In the genomic region with DNA sequence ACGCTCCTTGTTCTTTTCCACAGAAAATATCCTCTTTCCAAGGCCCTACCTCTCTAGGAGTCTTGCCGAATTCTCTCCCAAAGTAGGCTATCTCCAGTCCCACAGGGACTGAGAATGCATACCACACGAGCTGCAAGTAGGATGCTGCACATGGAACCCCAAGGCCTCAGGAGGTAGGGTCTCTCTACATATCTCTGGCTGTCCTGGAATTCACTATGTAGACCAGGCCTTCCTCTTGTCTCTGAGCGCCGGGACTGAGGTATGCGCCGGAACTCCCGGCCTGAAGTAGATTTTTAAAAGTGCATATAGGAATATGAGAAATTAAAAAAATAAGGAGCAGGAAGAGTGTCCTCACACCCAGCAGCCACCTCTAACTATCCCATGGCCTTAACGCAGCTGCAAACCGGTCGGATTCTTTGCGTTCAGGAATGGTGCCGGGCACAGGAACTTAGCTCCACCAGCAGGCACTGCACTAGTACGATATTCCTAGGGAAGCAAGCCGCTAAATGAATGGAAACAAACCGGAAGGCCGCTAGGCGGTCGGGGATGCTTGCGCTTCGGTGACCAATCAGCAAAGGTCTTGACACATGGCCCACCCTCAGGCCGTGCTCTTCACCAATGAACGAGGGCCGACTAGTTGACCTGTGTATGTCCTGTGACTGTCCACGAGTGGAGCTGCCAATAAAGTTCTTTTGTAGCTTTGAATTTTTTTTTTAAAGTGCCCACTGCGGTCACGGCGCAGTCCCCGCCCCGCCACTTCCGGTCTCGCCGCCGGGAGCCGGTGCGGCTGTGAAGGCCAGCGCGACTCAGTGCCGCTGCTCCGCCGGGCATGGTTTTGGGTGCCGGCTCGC, we compare ENCODE assay signal across 7 mouse cellular contexts. TPM values are rescaled to one million over a fixed set of nuclear protein-coding genes. Genes with fewer than 3 reads are reported as not detected.
A peak's percentile ranks its signal among the peaks of the same experiment; 100 is the strongest.
DNase-seq lines count a peak whose midpoint lies in the region; ATAC-seq lines count a peak whose summit lies in the region.

TSS of gene Ube2f (plus strand) at position 741 of the 851 bp plus-strand sequence.

- H3K27ac ChIP-seq in intestine, embryonic 16.5 days (ENCODE audit: low read length) = peak within 1 kb of the TSS; percentile 84
- peak within 1 kb of the TSS; percentile 76 for H3K27ac ChIP-seq in midbrain, embryonic 11.5 days (ENCODE audit: low read depth, low read length)

- H3K36me3 ChIP-seq in intestine, embryonic 16.5 days (ENCODE audit: control insufficient read depth, insufficient read depth, low read length) = no peaks in the 10 kb centered on the region
- H3K36me3 ChIP-seq in midbrain, embryonic 11.5 days (ENCODE audit: control insufficient read depth, insufficient read depth, low read length) = no peaks in the 10 kb centered on the region

- peak; percentile 96 for DNase-seq in adrenal gland, adult 8-10 months
- DNase-seq in embryo, embryonic 9.5 days (ENCODE audit: extremely low spot score) = peak; percentile 91
- DNase-seq in gastrocnemius, postnatal 4 days (ENCODE audit: low spot score in 2 of 2) = peak; percentile 77 to 89
- DNase-seq in left cerebral cortex, postnatal 36 days (ENCODE audit: low spot score in 2 of 2) = peak; percentile 94 to 95
- DNase-seq in midbrain, embryonic 11.5 days (ENCODE audit: low spot score, missing footprints) = peak; percentile 98
- peak; percentile 99 for DNase-seq in skeletal muscle tissue, adult 2 months (ENCODE audit: low read depth, low spot score)

- intact Hi-C loops in left cerebral cortex, postnatal 36 days (cut with DNase I) = no loop called here

- H3K4me1 ChIP-seq in intestine, embryonic 16.5 days (ENCODE audit: control insufficient read depth, insufficient read depth, low read length) = peaks cover 25% of the 10 kb centered on the region
- peaks cover 11% of the 10 kb centered on the region for H3K4me1 ChIP-seq in midbrain, embryonic 11.5 days (ENCODE audit: control insufficient read depth, insufficient read depth, low read length)

- H3K9me3 ChIP-seq in intestine, embryonic 16.5 days (ENCODE audit: control insufficient read depth, low read length) = no peaks in the 10 kb centered on the region
- no peaks in the 10 kb centered on the region for H3K9me3 ChIP-seq in midbrain, embryonic 11.5 days (ENCODE audit: control insufficient read depth, low read length)

- under 1% methylated on average over 43 of the region's 43 CpGs for WGBS in intestine, embryonic 16.5 days
- under 1% methylated on average over 43 of the region's 43 CpGs for WGBS in midbrain, embryonic 11.5 days

- peak within 1 kb of the TSS; percentile 97 for H3K9ac ChIP-seq in intestine, embryonic 16.5 days (ENCODE audit: low read depth, low read length)
- H3K9ac ChIP-seq in midbrain, embryonic 11.5 days (ENCODE audit: low read length) = peak within 1 kb of the TSS; percentile 92

- H3K27me3 ChIP-seq in intestine, embryonic 16.5 days (replicated peaks; ENCODE audit: control insufficient read depth, insufficient read depth, low read length) = no peaks in the 10 kb centered on the region
- H3K27me3 ChIP-seq in midbrain, embryonic 11.5 days (ENCODE audit: control insufficient read depth, insufficient read depth, low read length) = no peaks in the 10 kb centered on the region

- H3K4me2 ChIP-seq in intestine, embryonic 16.5 days (ENCODE audit: low read depth, low read length) = peak within 1 kb of the TSS; percentile 82
- H3K4me2 ChIP-seq in midbrain, embryonic 11.5 days = peak within 1 kb of the TSS; percentile 85

- peak within 1 kb of the TSS; percentile 99 for H3K4me3 ChIP-seq in intestine, embryonic 16.5 days (ENCODE audit: low read length)
- H3K4me3 ChIP-seq in midbrain, embryonic 11.5 days (ENCODE audit: low read depth, low read length) = peak within 1 kb of the TSS; percentile 100

- ATAC-seq in intestine, embryonic 16.5 days = peak; percentile 98
- peak; percentile 100 for ATAC-seq in midbrain, embryonic 11.5 days (ENCODE audit: low FRiP score)

RNA-seq across cellular contexts. Expression of gene Ube2f, which starts in this region (rescaled TPM):
- 10 to 100 TPM; 57.7 to 87.7 (median 71.3) TPM for total RNA-seq in adrenal gland, adult 8-10 months (2022)
- total RNA-seq in gastrocnemius, postnatal 4 days (2021) = 10 to 100 TPM; 52.5 to 55.5 TPM
- 58.5 and 68.8 TPM in 2 replicates for polyA plus RNA-seq in intestine, embryonic 16.5 days (2015; fragmentation: Nextera tagmentation; extraction: Ambion mirVana)
- total RNA-seq in left cerebral cortex, postnatal 36 days (2021) = 10 to 100 TPM; 51.2 to 57.2 TPM
- 88.5 and 95.6 TPM in 2 replicates for polyA plus RNA-seq in midbrain, embryonic 11.5 days (2014; fragmentation: Nextera tagmentation; extraction: Ambion mirVana)

Comparison
In these comparisons a context has a peak if more than half of its experiments do, and no peak if none do; other contexts are left out.
1. Peak in every context shown above with its lines: DNase-seq, ATAC-seq, H3K4me3 ChIP-seq and H3K27ac ChIP-seq.